Mouse (Mus musculus) testis, postnatal 14 days (tissue): ENCODE data around the gene Rnd3.

Source experiments
- DNase-seq: peaks from one replicate; pipeline ENCODE4 v3.0.0; 2021; ENCODE audit warnings: low spot score

The Rnd3 gene

GRCm38 (mm10) chr2:51110271-51110670 lies 38.6 kb downstream of the Rnd3 start:
- no peak for DNase-seq

GRCm38 (mm10) chr2:51108631-51109030 lies 40.3 kb downstream of the Rnd3 start:
- DNase-seq = no peak

GRCm38 (mm10) chr2:51101187-51101586 lies 47.7 kb downstream of the Rnd3 start:
- no peak for DNase-seq

GRCm38 (mm10) chr2:51099987-51100386 lies 48.9 kb downstream of the Rnd3 start:
- DNase-seq = no peak

- no peak for DNase-seq
Measured at GRCm38 (mm10) chr2:51099240-51099639, 49.7 kb downstream of the Rnd3 start.

- no peak for DNase-seq
Measured at GRCm38 (mm10) chr2:51090688-51091087, 58.2 kb downstream of the Rnd3 start.

- no peak for DNase-seq
Measured at GRCm38 (mm10) chr2:51090049-51090448, 58.9 kb downstream of the Rnd3 start.

GRCm38 (mm10) chr2:51088843-51089573 lies 59.9 kb downstream of the Rnd3 start:
- DNase-seq = no peak

- no peak for DNase-seq
Measured at GRCm38 (mm10) chr2:51088123-51088453, 60.8 kb downstream of the Rnd3 start.

GRCm38 (mm10) chr2:51087307-51088122 lies 61.4 kb downstream of the Rnd3 start:
- no peak for DNase-seq

- DNase-seq = no peak
Measured at GRCm38 (mm10) chr2:51085155-51085554, 63.8 kb downstream of the Rnd3 start.

GRCm38 (mm10) chr2:51082714-51083351 lies 66.1 kb downstream of the Rnd3 start:
- no peak for DNase-seq
